Mouse (Mus musculus): ENCODE results near the gene Ubxn10. TPM values are rescaled to one million over a fixed set of nuclear protein-coding genes. Genes with fewer than 3 reads are reported as not detected.

Ubxn10 gene
- polyA plus RNA-seq (2016; fragmentation: Nextera tagmentation; extraction: Ambion mirVana): 1.0 TPM in 2 replicates

DNA sequence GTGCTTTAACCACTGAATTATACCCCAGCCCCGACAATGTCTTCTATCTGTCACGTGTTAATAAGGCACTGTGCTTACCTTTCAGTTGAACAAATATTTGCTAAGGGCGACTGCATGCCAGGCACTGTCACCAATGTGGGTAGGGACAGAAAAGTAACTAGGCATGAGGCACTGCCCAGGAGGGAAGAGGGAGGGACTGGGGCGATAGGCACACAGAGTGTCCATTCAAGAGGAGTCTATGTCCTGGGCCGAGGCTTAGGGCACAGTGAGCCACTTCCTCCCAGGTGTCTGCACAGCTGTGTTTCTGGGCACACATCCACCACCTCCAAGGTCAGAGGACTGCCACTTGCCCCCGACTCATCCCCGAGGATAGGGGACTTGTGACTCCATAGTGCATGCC is at the start of gene Ubxn10:
TSS of gene Ubxn10 (minus strand) at position 137 of the 400 bp plus-strand sequence.
- H3K27ac ChIP-seq: no peak within 1 kb of the TSS
- WGBS: 78% methylated on average over 7 of the region's 7 CpGs
- no peak within 1 kb of the TSS for H3K4me3 ChIP-seq (replicated peaks)
- no peak for ATAC-seq (ENCODE audit: insufficient number of reproducible peaks, insufficient read depth, low FRiP score, low TSS enrichment, low read depth)
- H3K27me3 ChIP-seq: no peaks in the 10 kb centered on the region
- H3K4me1 ChIP-seq (replicated peaks): peaks cover 26% of the 10 kb centered on the region
- H3K9me3 ChIP-seq: no peaks in the 10 kb centered on the region
- no peak within 1 kb of the TSS for H3K9ac ChIP-seq (replicated peaks)
- H3K4me2 ChIP-seq: no peak within 1 kb of the TSS
- H3K36me3 ChIP-seq: no peaks in the 10 kb centered on the region

DNA sequence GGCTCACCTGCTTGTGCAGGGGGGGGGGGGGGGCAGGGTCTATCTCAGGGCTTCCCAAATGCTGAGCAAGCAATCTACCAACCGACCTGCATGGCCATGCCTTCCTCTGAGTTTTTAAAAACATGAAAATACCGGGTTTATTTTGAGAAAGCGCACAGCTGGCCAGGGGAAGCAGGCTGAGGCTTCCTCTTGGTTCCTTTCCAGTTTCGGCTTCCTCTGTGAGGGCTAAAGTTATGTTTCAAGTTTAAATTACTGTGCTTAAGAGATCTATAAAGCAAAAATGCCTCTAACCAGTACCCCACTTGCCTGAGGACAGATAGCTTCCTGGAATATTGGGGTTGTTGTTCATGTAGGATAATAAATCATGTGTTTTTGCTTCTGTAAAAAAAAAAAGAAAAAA is 49.2 kb upstream of the Ubxn10 start:
- no peak overlapping the region for H3K27ac ChIP-seq
- no peaks in the 10 kb centered on the region for H3K9me3 ChIP-seq
- 66% methylated on average over 4 of the region's 4 CpGs for WGBS
- H3K9ac ChIP-seq (replicated peaks): no peak overlapping the region
- no peaks in the 10 kb centered on the region for H3K4me1 ChIP-seq (replicated peaks)
- peaks cover 5% of the 10 kb centered on the region; the same call in 1 of the 2 replicates for H3K27me3 ChIP-seq
- H3K4me2 ChIP-seq: no peak overlapping the region
- H3K4me3 ChIP-seq (replicated peaks): no peak overlapping the region
- no peak for ATAC-seq (ENCODE audit: insufficient number of reproducible peaks, insufficient read depth, low FRiP score, low TSS enrichment, low read depth)
- no peaks in the 10 kb centered on the region for H3K36me3 ChIP-seq

- no peak overlapping the region for H3K4me2 ChIP-seq
- H3K36me3 ChIP-seq: no peaks in the 10 kb centered on the region
- no peak overlapping the region for H3K27ac ChIP-seq
- no peak overlapping the region for H3K4me3 ChIP-seq (replicated peaks)
- no peaks in the 10 kb centered on the region for H3K4me1 ChIP-seq (replicated peaks)
- no peak overlapping the region for H3K9ac ChIP-seq (replicated peaks)
- no peaks in the 10 kb centered on the region for H3K9me3 ChIP-seq
- no peak for ATAC-seq (ENCODE audit: insufficient number of reproducible peaks, insufficient read depth, low FRiP score, low TSS enrichment, low read depth)
- WGBS: 64% methylated on average over 4 of the region's 4 CpGs
- H3K27me3 ChIP-seq: peaks cover 5% of the 10 kb centered on the region; the same call in 1 of the 2 replicates
Measured at GRCm38 (mm10) chr4:138785721-138786120, 48.8 kb upstream of the Ubxn10 start.

- Histone ChIP-seq H3K4me2 (no peak overlapping the region), H3K27me3 (peaks cover 8% of the 10 kb centered on the region; the same call in 1 of the 2 replicates), H3K9me3 (no peaks in the 10 kb centered on the region), H3K9ac (replicated peaks) (no peak overlapping the region), H3K4me1 (replicated peaks) (peaks cover 10% of the 10 kb centered on the region), H3K36me3 (no peaks in the 10 kb centered on the region), H3K4me3 (replicated peaks) (no peak overlapping the region), H3K27ac (no peak overlapping the region)
- 80% methylated on average over 6 of the region's 6 CpGs for WGBS
- ATAC-seq (ENCODE audit: insufficient number of reproducible peaks, insufficient read depth, low FRiP score, low TSS enrichment, low read depth): no peak
Measured at GRCm38 (mm10) chr4:138782098-138782497, 45.1 kb upstream of the Ubxn10 start.

- no peaks in the 10 kb centered on the region for H3K9me3 ChIP-seq
- H3K27ac ChIP-seq: no peak overlapping the region
- peaks cover 10% of the 10 kb centered on the region for H3K4me1 ChIP-seq (replicated peaks)
- ATAC-seq (ENCODE audit: insufficient number of reproducible peaks, insufficient read depth, low FRiP score, low TSS enrichment, low read depth): no peak
- 87% methylated on average over 5 of the region's 5 CpGs for WGBS
- H3K27me3 ChIP-seq: 0 out of 2 replicates have a peak, but pooled peaks cover 8% of the 10 kb centered on the region
- H3K36me3 ChIP-seq: no peaks in the 10 kb centered on the region
- no peak overlapping the region for H3K4me3 ChIP-seq (replicated peaks)
- no peak overlapping the region for H3K4me2 ChIP-seq
- no peak overlapping the region for H3K9ac ChIP-seq (replicated peaks)
Measured at GRCm38 (mm10) chr4:138780300-138780699, 43.3 kb upstream of the Ubxn10 start.

DNA sequence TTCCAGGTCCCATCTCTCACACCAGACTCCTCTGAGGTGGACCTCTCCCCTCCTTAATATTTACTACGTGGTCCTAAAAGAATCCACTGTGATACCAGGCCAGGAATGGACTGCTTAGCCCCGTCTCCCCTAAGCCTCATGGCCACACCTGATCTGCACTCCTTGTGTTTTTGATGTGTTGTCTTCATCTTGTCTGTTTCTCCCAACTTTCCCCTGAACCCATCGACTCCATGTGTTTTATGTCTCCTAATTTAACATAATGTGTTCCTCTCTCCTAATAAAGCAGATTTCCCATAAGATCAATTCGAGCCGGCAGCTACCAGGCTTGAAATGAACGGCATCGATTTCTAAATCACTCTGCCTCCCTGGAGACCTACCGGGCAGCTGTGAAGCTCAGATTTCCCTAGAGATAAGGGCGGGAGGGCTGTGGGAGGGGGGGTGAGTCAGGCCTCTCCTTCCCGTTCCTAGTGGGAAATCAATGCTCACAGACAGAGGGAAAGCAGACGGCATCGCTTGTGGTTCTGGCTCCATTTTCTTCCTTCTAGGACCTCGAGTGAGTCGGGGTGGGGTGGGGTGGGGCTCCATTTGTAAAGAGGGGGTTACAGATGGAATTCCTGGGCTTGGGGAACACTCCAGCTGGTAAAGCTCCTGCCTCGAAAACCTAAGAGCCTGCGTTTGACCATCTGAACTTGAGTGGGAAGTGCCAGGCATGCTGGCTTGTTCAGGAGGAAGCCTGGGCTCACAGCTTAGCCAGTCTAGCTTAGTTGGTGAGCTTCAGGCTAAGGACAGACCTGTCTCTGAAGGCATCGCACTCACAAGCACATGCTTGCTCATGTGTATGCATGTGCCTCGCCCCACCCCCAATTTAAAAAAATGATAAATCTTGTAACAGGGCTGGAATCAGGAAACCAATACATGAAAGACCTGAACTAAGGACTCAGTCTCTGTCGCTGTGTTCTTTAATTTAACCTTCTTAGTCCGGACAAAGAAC is 40.7 kb upstream of the Ubxn10 start:
- no peak overlapping the region for H3K9ac ChIP-seq (replicated peaks)
- no peaks in the 10 kb centered on the region for H3K36me3 ChIP-seq
- H3K27ac ChIP-seq: no peak overlapping the region
- peaks cover 10% of the 10 kb centered on the region for H3K4me1 ChIP-seq (replicated peaks)
- WGBS: 35% methylated on average over 20 of the region's 20 CpGs
- H3K4me3 ChIP-seq (replicated peaks): no peak overlapping the region
- no peak for ATAC-seq (ENCODE audit: insufficient number of reproducible peaks, insufficient read depth, low FRiP score, low TSS enrichment, low read depth)
- H3K9me3 ChIP-seq: no peaks in the 10 kb centered on the region
- H3K27me3 ChIP-seq: 0 out of 2 replicates have a peak, but pooled peaks cover 8% of the 10 kb centered on the region
- no peak overlapping the region for H3K4me2 ChIP-seq

GRCm38 (mm10) chr4:138775435-138775834 is 38.5 kb upstream of the Ubxn10 start, which contains the start of gene Pla2g2d:
TSS of gene Pla2g2d (plus strand) at chr4:138775735.
- H3K4me3 ChIP-seq (replicated peaks): no peak within 1 kb of the TSS
- 87% methylated on average over 6 of the region's 6 CpGs for WGBS

DNA sequence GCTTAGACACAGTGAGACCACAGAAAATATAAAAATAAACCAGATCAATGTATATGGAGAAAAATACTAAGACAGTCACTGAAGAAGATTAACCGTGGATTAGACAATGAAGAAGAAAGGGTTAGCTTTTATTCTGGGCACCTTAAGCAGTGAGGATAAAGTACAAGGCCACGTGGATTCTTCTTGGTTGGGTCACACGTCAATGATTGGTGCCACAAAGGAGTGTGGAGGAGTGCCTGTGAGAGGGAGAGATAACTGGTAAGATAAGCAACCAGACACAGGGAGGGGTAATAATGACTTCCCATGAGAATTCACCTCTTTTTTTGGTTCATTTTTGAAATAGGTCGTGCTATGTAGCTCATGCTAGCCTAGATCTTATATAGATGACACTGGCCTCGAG is 35.4 kb upstream of the Ubxn10 start:
- Histone ChIP-seq H3K4me3 (replicated peaks) (no peak overlapping the region), H3K4me2 (no peak overlapping the region), H3K36me3 (no peaks in the 10 kb centered on the region), H3K9ac (replicated peaks) (no peak overlapping the region), H3K27ac (no peak overlapping the region), H3K9me3 (no peaks in the 10 kb centered on the region), H3K27me3 (0 out of 2 replicates have a peak, but pooled peaks cover 5% of the 10 kb centered on the region), H3K4me1 (replicated peaks) (peaks cover 2% of the 10 kb centered on the region)
- ATAC-seq (ENCODE audit: insufficient number of reproducible peaks, insufficient read depth, low FRiP score, low TSS enrichment, low read depth): no peak
- WGBS: 81% methylated on average over 5 of the region's 5 CpGs

More at GRCm38 (mm10) chr4:138775435-138775834, 38.5 kb upstream of the Ubxn10 start, which contains the start of gene Pla2g2d:
- ATAC-seq (ENCODE audit: insufficient number of reproducible peaks, insufficient read depth, low FRiP score, low TSS enrichment, low read depth): no peak
- no peaks in the 10 kb centered on the region for H3K36me3 ChIP-seq
- H3K9ac ChIP-seq (replicated peaks): no peak within 1 kb of the TSS
- H3K27ac ChIP-seq: no peak within 1 kb of the TSS
- no peaks in the 10 kb centered on the region for H3K9me3 ChIP-seq
- H3K27me3 ChIP-seq: 0 out of 2 replicates have a peak, but pooled peaks cover 8% of the 10 kb centered on the region
- H3K4me1 ChIP-seq (replicated peaks): peaks cover 10% of the 10 kb centered on the region
- no peak within 1 kb of the TSS for H3K4me2 ChIP-seq

DNA sequence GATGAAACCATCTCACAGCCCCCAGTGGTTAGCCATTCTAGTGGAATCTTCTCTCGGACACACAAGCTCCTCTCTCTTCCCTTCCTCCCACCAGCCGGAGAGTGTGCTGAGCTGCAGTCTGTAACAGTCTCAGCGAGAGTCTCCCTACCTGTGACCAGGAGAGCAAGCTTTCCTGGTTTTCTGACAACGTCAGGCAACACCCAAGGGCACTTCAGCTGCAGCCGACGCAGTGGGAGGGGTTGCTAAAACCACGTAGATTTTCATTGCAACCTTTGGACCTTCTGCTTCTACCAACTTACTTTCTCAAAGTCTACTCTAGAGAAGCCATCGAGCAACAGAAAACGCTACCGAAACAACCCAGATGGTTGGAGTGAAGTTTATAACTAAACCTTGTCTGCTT is 35.0 kb upstream of the Ubxn10 start:
- no peak overlapping the region for H3K4me3 ChIP-seq (replicated peaks)
- no peak overlapping the region for H3K4me2 ChIP-seq
- 81% methylated on average over 10 of the region's 10 CpGs for WGBS
- H3K4me1 ChIP-seq (replicated peaks): no peaks in the 10 kb centered on the region
- ATAC-seq (ENCODE audit: insufficient number of reproducible peaks, insufficient read depth, low FRiP score, low TSS enrichment, low read depth): no peak
- 0 out of 2 replicates have a peak, but pooled peaks cover 5% of the 10 kb centered on the region for H3K27me3 ChIP-seq
- no peaks in the 10 kb centered on the region for H3K36me3 ChIP-seq
- no peak overlapping the region for H3K27ac ChIP-seq
- H3K9me3 ChIP-seq: no peaks in the 10 kb centered on the region
- H3K9ac ChIP-seq (replicated peaks): no peak overlapping the region

DNA sequence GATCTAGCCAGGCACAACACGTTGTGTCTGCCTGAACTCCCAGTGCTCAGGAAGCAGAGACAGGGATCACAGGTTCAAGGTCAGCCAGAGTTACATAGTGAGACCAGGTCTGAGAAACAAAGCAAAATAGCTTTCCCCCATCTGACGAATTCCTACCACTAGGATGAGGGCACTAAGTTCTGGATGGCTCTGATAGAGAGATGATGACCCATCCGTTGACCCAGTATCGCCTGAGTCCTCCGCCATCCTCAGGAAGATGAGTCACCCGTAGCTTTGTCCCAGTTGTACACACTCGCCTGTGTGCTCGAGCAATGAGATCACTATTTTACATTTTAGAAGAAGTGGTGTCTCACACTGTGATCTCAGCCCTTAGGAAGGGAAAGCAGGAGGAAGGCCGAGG is 25.3 kb upstream of the Ubxn10 start:
- H3K36me3 ChIP-seq: no peaks in the 10 kb centered on the region
- H3K27ac ChIP-seq: no peak overlapping the region
- H3K9ac ChIP-seq (replicated peaks): no peak overlapping the region
- H3K9me3 ChIP-seq: no peaks in the 10 kb centered on the region
- 79% methylated on average over 9 of the region's 9 CpGs for WGBS
- no peak overlapping the region for H3K4me3 ChIP-seq (replicated peaks)
- no peak overlapping the region for H3K4me2 ChIP-seq
- H3K4me1 ChIP-seq (replicated peaks): no peaks in the 10 kb centered on the region
- H3K27me3 ChIP-seq: 0 out of 2 replicates have a peak, but pooled peaks cover 4% of the 10 kb centered on the region
- no peak for ATAC-seq (ENCODE audit: insufficient number of reproducible peaks, insufficient read depth, low FRiP score, low TSS enrichment, low read depth)

- H3K27me3 ChIP-seq: 0 out of 2 replicates have a peak, but pooled peaks cover 4% of the 10 kb centered on the region
- no peak within 1 kb of the TSS for H3K4me3 ChIP-seq (replicated peaks)
- no peaks in the 10 kb centered on the region for H3K36me3 ChIP-seq
- H3K27ac ChIP-seq: no peak within 1 kb of the TSS
- no peak for ATAC-seq (ENCODE audit: insufficient number of reproducible peaks, insufficient read depth, low FRiP score, low TSS enrichment, low read depth)
- no peak within 1 kb of the TSS; the same call in 1 of the 2 replicates for H3K4me2 ChIP-seq
- H3K4me1 ChIP-seq (replicated peaks): peaks cover 18% of the 10 kb centered on the region
- H3K9me3 ChIP-seq: peaks cover 4% of the 10 kb centered on the region; the same call in 1 of the 2 replicates
- H3K9ac ChIP-seq (replicated peaks): no peak within 1 kb of the TSS
- WGBS: 73% methylated on average over 8 of the region's 8 CpGs
Measured at GRCm38 (mm10) chr4:138757416-138757815, 20.4 kb upstream of the Ubxn10 start, which contains the start of gene Pla2g2f. TSS of gene Pla2g2f (minus strand) at chr4:138757626.

Measured in limb, embryonic 12.5 days (tissue).